Mouse (Mus musculus) right cerebral cortex, postnatal 36 days (tissue): ENCODE data around the gene Olfr777.
"Not testable (repeated sequence)": the region's sequence is repeated elsewhere in the genome, so short reads cannot be mapped to it uniquely, and the experiment has no call there.

ENCODE experiments used
- DNase-seq, 2 experiments: peaks; one replicate each; pipeline ENCODE4 v3.0.0; 2022; ENCODE audit warnings: low spot score in 2 of 2, mixed read lengths in 1 of 2

Olfr777 gene

GRCm38 (mm10) chr10:129271081-129271535, at the start of gene Olfr777:
Olfr777 (minus strand) TSS chr10:129271485.
- DNase-seq, result no peak

- no peak for DNase-seq
Observed at GRCm38 (mm10) chr10:129317817-129318216, 46.5 kb upstream of the Olfr777 start, which contains the start of gene Olfr780. Olfr780 (plus strand) TSS chr10:129318117.

GRCm38 (mm10) chr10:129313521-129313920, 42.2 kb upstream of the Olfr777 start:
- DNase-seq, result not testable (repeated sequence)

- not testable (repeated sequence) for DNase-seq
Observed at GRCm38 (mm10) chr10:129312973-129313372, 41.7 kb upstream of the Olfr777 start.

- no peak for DNase-seq
Observed at GRCm38 (mm10) chr10:129258827-129259226, 12.5 kb downstream of the Olfr777 start, which contains the start of gene Olfr776. Olfr776 (plus strand) TSS chr10:129259127.

- no peak for DNase-seq
Observed at GRCm38 (mm10) chr10:129248112-129248511, 23.2 kb downstream of the Olfr777 start, which contains the start of gene Olfr775. Olfr775 (plus strand) TSS chr10:129248412.

- no peak for DNase-seq
Observed at GRCm38 (mm10) chr10:129235904-129236303, 35.4 kb downstream of the Olfr777 start, which contains the start of gene Olfr774. Olfr774 (plus strand) TSS chr10:129236204.

- no peak for DNase-seq
Observed at GRCm38 (mm10) chr10:129230737-129231136, 40.5 kb downstream of the Olfr777 start.
